Comparison of ENCODE assay signal across 16 mouse cellular contexts in genomic region chr1:43501143-43501919, GRCm38 (mm10). TPM values are rescaled to one million over a fixed set of nuclear protein-coding genes. Genes with fewer than 3 reads are reported as not detected.
A peak's percentile ranks its signal among the peaks of the same experiment; 100 is the strongest.
DNase-seq lines count a peak whose midpoint lies in the region; ATAC-seq lines count a peak whose summit lies in the region.
"Had no signal": no experiment of that assay in that cellular context is flagged by ENCODE, and none has a peak within 500 bp of the region (broad histone marks: within the 10 kb centered on the region; RNA-seq: fewer than 3 reads in every experiment).

No protein-coding gene starts in this region.

- H3K27me3 ChIP-seq in kidney, embryonic 14.5 days (ENCODE audit: control insufficient read depth, insufficient read depth, low read length): no peaks in the 10 kb centered on the region
- H3K27me3 ChIP-seq: embryonic facial prominence, embryonic 15.5 days; heart, embryonic 13.5 days had no signal

- no peak for ATAC-seq in kidney, embryonic 14.5 days (ENCODE audit: low FRiP score, low TSS enrichment)
- ATAC-seq: forebrain, embryonic 13.5 days; midbrain, embryonic 13.5 days had no signal

- no peak overlapping the region for H3K4me2 ChIP-seq in kidney, embryonic 14.5 days (replicated peaks; ENCODE audit: low read depth, low read length)
- H3K4me2 ChIP-seq: embryonic facial prominence, embryonic 15.5 days; forebrain, embryonic 13.5 days; heart, embryonic 13.5 days; midbrain, embryonic 13.5 days had no signal

- H3K27ac ChIP-seq in kidney, embryonic 14.5 days (ENCODE audit: low read depth, low read length): 0 out of 2 replicates have a peak overlapping the region, but pooled peaks have one; percentile 0
- H3K27ac ChIP-seq: embryonic facial prominence, embryonic 15.5 days; forebrain, embryonic 13.5 days; heart, embryonic 13.5 days; liver, embryonic 14.5 days; midbrain, embryonic 13.5 days had no signal

- no peaks in the 10 kb centered on the region for H3K36me3 ChIP-seq in kidney, embryonic 14.5 days (ENCODE audit: control insufficient read depth, insufficient read depth, low read length)
- H3K36me3 ChIP-seq: embryonic facial prominence, embryonic 15.5 days; heart, embryonic 13.5 days; midbrain, embryonic 13.5 days had no signal

- WGBS in kidney, embryonic 14.5 days: 83% methylated on average over 6 of the region's 6 CpGs

- no peaks in the 10 kb centered on the region for H3K9me3 ChIP-seq in kidney, embryonic 14.5 days (ENCODE audit: control insufficient read depth, low read length)
- H3K9me3 ChIP-seq: embryonic facial prominence, embryonic 15.5 days; forebrain, embryonic 13.5 days; heart, embryonic 13.5 days; midbrain, embryonic 13.5 days had no signal

- peaks cover 31% of the 10 kb centered on the region; the same call in 1 of the 2 replicates for H3K4me1 ChIP-seq in kidney, embryonic 14.5 days (ENCODE audit: control insufficient read depth, insufficient read depth, low read length)

- DNase-seq in adrenal gland, adult (ENCODE audit: inconsistent age in 2 of 2, low spot score in 1 of 2): peak; percentile 32 to 69
- DNase-seq in adrenal gland, adult 18-20 months (ENCODE audit: low spot score in 2 of 2): no peak
- no peak for DNase-seq in kidney, postnatal 25 days
- peak; percentile 23 for DNase-seq in right cerebral cortex, adult 18-20 months
- DNase-seq in right cerebral cortex, postnatal 14 days: no peak
- DNase-seq in thymus, postnatal 0 days (ENCODE audit: low spot score): peak; percentile 57
- no peak for DNase-seq in spleen, adult 18-20 months
- DNase-seq: cerebellum, adult 18-20 months; left cerebral cortex, postnatal 4 days; lung, postnatal 4 days had no signal

- no peak overlapping the region for H3K9ac ChIP-seq in kidney, embryonic 14.5 days (ENCODE audit: low read depth, low read length)
- H3K9ac ChIP-seq: embryonic facial prominence, embryonic 15.5 days; forebrain, embryonic 13.5 days; heart, embryonic 13.5 days; liver, embryonic 14.5 days; midbrain, embryonic 13.5 days had no signal

- no peak overlapping the region for H3K4me3 ChIP-seq in kidney, embryonic 14.5 days (ENCODE audit: low read length)
- H3K4me3 ChIP-seq: embryonic facial prominence, embryonic 15.5 days; forebrain, embryonic 13.5 days; heart, embryonic 13.5 days; midbrain, embryonic 13.5 days had no signal

RNA-seq across cellular contexts. Expression of gene Nck2, which starts 57.0 kb away (rescaled TPM):
- total RNA-seq in adrenal gland, adult 18-20 months (2021): 10 to 100 TPM; 28.6 to 30.8 TPM
- 43.6 and 54.0 TPM in 2 replicates for polyA plus RNA-seq in kidney, embryonic 14.5 days (2014; fragmentation: Nextera tagmentation; extraction: Ambion mirVana)
- polyA plus RNA-seq in thymus, postnatal 0 days (2015; fragmentation: Nextera tagmentation; extraction: Ambion mirVana): 85.5 and 103 TPM in 2 replicates

Comparison
In these comparisons a context has a peak if more than half of its experiments do, and no peak if none do; other contexts are left out.
1. DNase-seq: peak in adrenal gland, adult (2 of 2), right cerebral cortex, adult 18-20 months (single experiment) and thymus, postnatal 0 days (single experiment); none in adrenal gland, adult 18-20 months (0 of 2), kidney, postnatal 25 days (0 of 2), right cerebral cortex, postnatal 14 days (single experiment) and spleen, adult 18-20 months (0 of 2).